Mouse (Mus musculus): ENCODE measurements at regions not wholly inside any gene's neighbourhood (a gene's known extent, or its start where the extent isn't known, plus 50 kb on each side); places are given as distances from the start of the nearest gene placed in this dataset.

GRCm38 (mm10) chr3:38397615-38397956 is 87.1 kb downstream of the Ankrd50 start:
- no peak for DNase-seq (ENCODE audit: low read depth, low spot score)

GRCm38 (mm10) chr3:38396760-38397614 is 87.7 kb downstream of the Ankrd50 start:
- no peak for DNase-seq (ENCODE audit: low read depth, low spot score)

GRCm38 (mm10) chr3:38394308-38394707 is 90.3 kb downstream of the Ankrd50 start:
- DNase-seq (ENCODE audit: low read depth, low spot score), result no peak

- DNase-seq (ENCODE audit: low read depth, low spot score), result no peak
Observed at GRCm38 (mm10) chr3:38389647-38390046, 95.0 kb downstream of the Ankrd50 start.

GRCm38 (mm10) chr3:38388961-38389360 is 95.7 kb downstream of the Ankrd50 start:
- no peak for DNase-seq (ENCODE audit: low read depth, low spot score)

- DNase-seq (ENCODE audit: low read depth, low spot score), result peak; percentile 73
Observed at GRCm38 (mm10) chr3:38382743-38383142, 101.9 kb downstream of the Ankrd50 start.

- DNase-seq (ENCODE audit: low read depth, low spot score), result peak; percentile 26
Observed at GRCm38 (mm10) chr3:38381623-38382022, 103.0 kb downstream of the Ankrd50 start.

GRCm38 (mm10) chr3:38373690-38374089 is 111.0 kb downstream of the Ankrd50 start:
- DNase-seq (ENCODE audit: low read depth, low spot score), result no peak

GRCm38 (mm10) chr3:38371702-38372101 is 112.9 kb downstream of the Ankrd50 start:
- DNase-seq (ENCODE audit: low read depth, low spot score), result no peak

GRCm38 (mm10) chr3:38363888-38364287 is 120.8 kb downstream of the Ankrd50 start:
- DNase-seq (ENCODE audit: low read depth, low spot score), result no peak

- DNase-seq (ENCODE audit: low read depth, low spot score), result no peak
Observed at GRCm38 (mm10) chr3:38361411-38361810, 123.2 kb downstream of the Ankrd50 start.

GRCm38 (mm10) chr3:38360974-38361373 is 123.7 kb downstream of the Ankrd50 start:
- DNase-seq (ENCODE audit: low read depth, low spot score), result no peak

GRCm38 (mm10) chr3:38360421-38360921 is 124.2 kb downstream of the Ankrd50 start:
- no peak for DNase-seq (ENCODE audit: low read depth, low spot score)

GRCm38 (mm10) chr3:38357905-38358491 is 126.6 kb downstream of the Ankrd50 start:
- DNase-seq (ENCODE audit: low read depth, low spot score), result no peak

GRCm38 (mm10) chr3:38344283-38344682 is 140.4 kb downstream of the Ankrd50 start:
- no peak for DNase-seq (ENCODE audit: low read depth, low spot score)

GRCm38 (mm10) chr3:38341666-38342065 is 143.0 kb downstream of the Ankrd50 start:
- DNase-seq (ENCODE audit: low read depth, low spot score), result peak; percentile 55

GRCm38 (mm10) chr3:38333321-38333910 is 151.2 kb downstream of the Ankrd50 start:
- no peak for DNase-seq (ENCODE audit: low read depth, low spot score)

- no peak for DNase-seq (ENCODE audit: low read depth, low spot score)
Observed at GRCm38 (mm10) chr3:38331169-38331568, 153.5 kb downstream of the Ankrd50 start.

- DNase-seq (ENCODE audit: low read depth, low spot score), result no peak
Observed at GRCm38 (mm10) chr3:38327286-38327685, 157.4 kb downstream of the Ankrd50 start.

- no peak for DNase-seq (ENCODE audit: low read depth, low spot score)
Observed at GRCm38 (mm10) chr3:38326211-38326610, 158.4 kb downstream of the Ankrd50 start.

GRCm38 (mm10) chr3:38324663-38325062 is 160.0 kb downstream of the Ankrd50 start:
- no peak for DNase-seq (ENCODE audit: low read depth, low spot score)

- no peak for DNase-seq (ENCODE audit: low read depth, low spot score)
Observed at GRCm38 (mm10) chr3:38322426-38322825, 162.2 kb downstream of the Ankrd50 start.

- DNase-seq (ENCODE audit: low read depth, low spot score), result no peak
Observed at GRCm38 (mm10) chr3:38321620-38322019, 163.0 kb downstream of the Ankrd50 start.
